Mouse (Mus musculus) NIH3T3 (cell line): ENCODE results near the gene Dmrtc1c1.
"Not testable (repeated sequence)": the region's sequence is repeated elsewhere in the genome, so short reads cannot be mapped to it uniquely, and the experiment has no call there.

Source experiments
- DNase-seq: peaks from one replicate; pipeline ENCODE4 v3.0.0-alpha.2; 2012; ENCODE audit warnings: low read depth

Dmrtc1c1 gene

GRCm38 (mm10) chrX:102802663-102803062 lies at the start of gene Dmrtc1c1:
Gene Dmrtc1c1, plus strand, starts transcription at chrX:102802963.
- not testable (repeated sequence) for DNase-seq

GRCm38 (mm10) chrX:102765878-102766277 lies 36.9 kb upstream of the Dmrtc1c1 start:
- no peak for DNase-seq

GRCm38 (mm10) chrX:102812311-102812710 lies 9.5 kb downstream of the Dmrtc1c1 start:
- no peak for DNase-seq

- DNase-seq, result not testable (repeated sequence)
Observed at GRCm38 (mm10) chrX:102854516-102854915, 51.8 kb downstream of the Dmrtc1c1 start, which contains the start of gene Dmrtc1c2. Gene Dmrtc1c2, minus strand, starts transcription at chrX:102854616.
